Mouse (Mus musculus) forebrain, embryonic 12.5 days (tissue): Measurements from ENCODE around the gene Pfkfb3. TPM values are rescaled to one million over a fixed set of nuclear protein-coding genes. Genes with fewer than 3 reads are reported as not detected.

Source experiments
- ATAC-seq: fragments of 200-750 bp; cut with Nextera tagmentation; 2 replicates; pipeline ENCODE4 v1.8.0; 2017; ENCODE audit warnings: moderate TSS enrichment; ENCODE audit not compliant: low FRiP score
- H3K27ac ChIP-seq: fragments of 300-500 bp; sonication (generic); 2 replicates; pipeline ENCODE4 v1.5.1; 2016; ENCODE audit warnings: mild to moderate bottlenecking
- H3K27me3 ChIP-seq: fragments of 300-500 bp; sonication (generic); 2 replicates; pipeline ENCODE4 v1.6.1; 2016; ENCODE audit warnings: mild to moderate bottlenecking
- H3K36me3 ChIP-seq: fragments of 300-500 bp; sonication (generic); replicated peaks from 2 replicates; pipeline ENCODE4 v1.6.1; 2016; ENCODE audit warnings: mild to moderate bottlenecking
- H3K4me1 ChIP-seq: fragments of 300-500 bp; sonication (generic); 2 replicates; pipeline ENCODE4 v1.6.1; 2016
- H3K4me2 ChIP-seq: fragments of 300-500 bp; sonication (generic); 2 replicates; pipeline ENCODE4 v1.6.1; 2016; ENCODE audit warnings: mild to moderate bottlenecking, moderate library complexity
- H3K4me3 ChIP-seq: fragments of 300-500 bp; sonication (generic); replicated peaks from 2 replicates; pipeline ENCODE4 v1.5.1; 2016; ENCODE audit warnings: mild to moderate bottlenecking
- H3K9ac ChIP-seq: fragments of 300-500 bp; sonication (generic); 2 replicates; pipeline ENCODE4 v1.6.1; 2016; ENCODE audit warnings: mild to moderate bottlenecking
- H3K9me3 ChIP-seq: fragments of 300-500 bp; sonication (generic); 2 replicates; pipeline ENCODE4 v1.6.1; 2016
- WGBS: fragments of 180-500 bp; shearing (Covaris S2); methylation state at CpG from one replicate; pipeline ENCODE4 v1.1.7; 2016; 5-methylcytosine and 5-hydroxymethylcytosine counted together
- polyA plus RNA-seq: library from polyadenylated mRNA; unstranded; fragments of >200 nt; fragmentation: Nextera tagmentation; extraction: Ambion mirVana; gene quantifications from 2 replicates; pipeline ENCODE4 v1.2.1, GENCODE M21; 2016

Pfkfb3 gene
- polyA plus RNA-seq, 1 experiment from 2014 or later = 19.6 TPM

DNA sequence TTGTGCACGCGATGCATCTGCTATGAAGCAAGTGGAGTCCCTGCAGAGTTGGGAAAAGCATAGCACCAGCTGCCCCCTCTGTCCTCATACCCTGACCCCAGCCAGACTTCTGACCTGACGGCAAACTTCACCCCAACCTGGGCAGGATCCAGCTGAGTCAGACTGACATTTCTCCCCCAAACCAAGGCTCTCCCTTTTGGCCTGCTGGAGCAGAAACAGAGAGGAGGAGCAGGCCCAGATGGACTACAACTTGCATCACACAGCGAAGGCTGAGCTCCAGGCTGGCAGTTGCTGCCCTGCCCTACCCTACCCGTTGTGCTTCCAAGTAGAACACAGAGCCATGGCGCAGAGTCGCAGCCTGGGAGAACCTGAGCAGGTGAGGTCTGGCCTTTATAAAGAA lies 32.1 kb downstream of the Pfkfb3 start:
- H3K36me3 ChIP-seq = no peaks in the 10 kb centered on the region
- no peak overlapping the region for H3K9ac ChIP-seq
- no peak for ATAC-seq
- 96% methylated on average over 7 of the region's 7 CpGs for WGBS
- no peak overlapping the region for H3K27ac ChIP-seq
- no peaks in the 10 kb centered on the region for H3K9me3 ChIP-seq
- H3K4me1 ChIP-seq = no peaks in the 10 kb centered on the region
- H3K4me2 ChIP-seq = no peak overlapping the region
- H3K27me3 ChIP-seq = no peaks in the 10 kb centered on the region
- H3K4me3 ChIP-seq = no peak overlapping the region

DNA sequence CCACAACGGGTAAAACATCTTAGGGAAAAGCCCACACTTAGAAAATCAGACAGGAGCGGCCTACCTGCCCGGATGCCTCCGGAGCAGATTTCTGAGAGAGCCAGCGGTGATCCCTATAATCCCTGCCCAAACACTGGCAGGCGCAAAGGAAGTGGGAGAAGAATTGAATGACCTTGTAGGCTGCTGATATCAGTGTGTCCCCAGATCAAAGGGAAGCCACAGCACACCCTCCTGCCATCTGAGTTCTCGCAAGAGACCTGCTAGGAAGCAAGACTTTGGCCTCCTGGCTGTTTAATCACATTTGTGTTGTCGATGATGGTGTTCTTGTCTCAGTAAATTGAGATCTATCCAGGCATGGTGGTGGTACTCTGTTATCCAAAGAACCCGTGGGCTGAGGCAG lies 33.1 kb downstream of the Pfkfb3 start:
- Histone ChIP-seq H3K4me1 (no peaks in the 10 kb centered on the region), H3K36me3 (no peaks in the 10 kb centered on the region), H3K9ac (no peak overlapping the region), H3K27ac (no peak overlapping the region), H3K4me2 (no peak overlapping the region), H3K27me3 (no peaks in the 10 kb centered on the region), H3K9me3 (no peaks in the 10 kb centered on the region), H3K4me3 (no peak overlapping the region)
- 88% methylated on average over 9 of the region's 9 CpGs for WGBS
- no peak for ATAC-seq

DNA sequence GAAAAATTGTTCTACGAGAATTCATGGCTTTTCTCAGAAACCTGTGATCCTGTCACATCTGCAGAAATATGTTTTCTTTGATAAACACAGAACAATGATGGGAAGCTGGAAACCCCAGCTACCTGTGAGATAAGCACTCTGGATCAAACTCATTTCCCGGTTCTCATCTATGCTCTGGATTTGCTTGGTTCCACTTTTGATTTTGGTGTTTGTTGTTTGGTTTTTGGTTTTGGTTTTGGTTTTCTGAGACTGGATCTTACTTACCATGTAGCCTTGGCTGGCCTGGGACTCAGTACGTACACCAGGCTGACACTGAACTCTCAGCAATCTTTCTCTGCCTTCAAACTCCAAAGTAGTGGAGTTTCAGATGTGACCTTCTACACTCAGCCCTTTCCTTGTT lies 38.0 kb downstream of the Pfkfb3 start:
- no peak for ATAC-seq
- Histone ChIP-seq H3K27me3 (no peaks in the 10 kb centered on the region), H3K27ac (no peak overlapping the region), H3K9ac (no peak overlapping the region), H3K4me3 (no peak overlapping the region), H3K4me1 (no peaks in the 10 kb centered on the region), H3K36me3 (no peaks in the 10 kb centered on the region), H3K9me3 (no peaks in the 10 kb centered on the region), H3K4me2 (no peak overlapping the region)
- 87% methylated on average over 3 of the region's 3 CpGs for WGBS

DNA sequence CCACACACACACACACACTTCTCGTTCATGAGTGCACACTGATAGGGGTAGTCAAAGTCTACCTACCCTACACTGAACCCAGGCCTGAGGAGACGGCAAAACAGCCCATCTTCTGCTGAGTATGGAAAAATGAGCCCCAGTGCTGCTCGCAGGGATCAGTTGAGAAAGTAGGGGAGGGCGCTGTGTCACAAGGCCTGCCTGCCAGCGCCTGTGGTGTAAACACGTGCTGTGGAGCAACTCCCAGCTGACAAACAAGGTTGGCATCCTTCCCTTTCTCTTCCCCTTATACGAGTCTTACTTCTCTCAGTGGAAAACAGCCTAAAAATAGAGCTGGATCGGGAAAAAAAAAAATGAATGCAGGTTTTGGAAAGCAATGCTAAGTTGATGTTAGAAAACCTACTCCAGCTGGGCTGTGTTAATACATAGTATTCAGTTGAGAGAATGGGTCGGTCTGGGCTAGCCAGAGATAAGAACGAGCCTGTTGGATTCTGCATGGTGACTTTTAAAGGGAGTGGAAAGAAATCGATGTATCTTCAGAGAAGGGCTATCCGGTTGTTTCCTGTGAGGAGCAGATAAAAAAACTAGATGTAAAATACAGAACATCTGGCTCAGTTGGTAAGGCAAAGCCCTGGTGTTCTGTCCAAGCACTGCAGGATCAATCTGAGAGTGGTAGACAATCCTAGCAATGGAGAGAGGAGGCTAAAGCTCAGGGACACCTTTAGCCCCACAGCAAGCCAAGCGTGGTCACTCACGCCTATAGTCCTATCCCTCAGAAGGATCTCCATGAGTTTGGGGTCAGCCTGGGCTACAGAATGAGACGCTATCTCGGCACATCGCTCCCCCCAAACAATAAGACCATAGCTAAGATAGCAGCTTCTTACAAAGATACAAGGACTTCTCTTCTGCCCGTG lies 40.6 kb downstream of the Pfkfb3 start:
- no peak overlapping the region for H3K4me3 ChIP-seq
- no peak overlapping the region for H3K4me2 ChIP-seq
- H3K36me3 ChIP-seq = no peaks in the 10 kb centered on the region
- WGBS = 80% methylated on average over 18 of the region's 18 CpGs
- no peak for ATAC-seq
- no peak overlapping the region for H3K27ac ChIP-seq
- H3K27me3 ChIP-seq = no peaks in the 10 kb centered on the region
- H3K9ac ChIP-seq = no peak overlapping the region
- H3K4me1 ChIP-seq = no peaks in the 10 kb centered on the region
- H3K9me3 ChIP-seq = no peaks in the 10 kb centered on the region

DNA sequence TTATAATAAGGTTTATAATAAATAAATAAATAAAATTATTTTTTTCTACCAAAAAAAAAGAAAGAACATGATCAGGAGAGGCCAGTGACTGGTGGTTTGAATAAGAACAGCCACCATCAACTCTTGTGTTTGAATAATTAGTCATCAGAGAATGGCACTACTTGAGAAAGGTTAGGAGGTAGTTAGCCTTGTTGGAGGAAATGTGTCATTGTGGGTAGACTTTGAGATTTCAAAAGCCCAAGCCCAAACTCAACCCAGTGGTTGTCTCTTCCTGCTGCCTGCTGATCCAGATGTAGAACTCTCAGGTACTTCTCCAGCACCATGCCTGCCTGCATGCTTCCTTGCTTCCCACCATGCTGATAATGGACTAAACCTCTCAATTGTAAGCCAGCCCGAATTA lies 41.8 kb downstream of the Pfkfb3 start:
- H3K4me1 ChIP-seq = no peaks in the 10 kb centered on the region
- no peaks in the 10 kb centered on the region for H3K9me3 ChIP-seq
- H3K4me3 ChIP-seq = no peak overlapping the region
- no peak overlapping the region for H3K4me2 ChIP-seq
- no peaks in the 10 kb centered on the region for H3K36me3 ChIP-seq
- H3K27ac ChIP-seq = no peak overlapping the region
- H3K27me3 ChIP-seq = no peaks in the 10 kb centered on the region
- ATAC-seq = no peak
- H3K9ac ChIP-seq = no peak overlapping the region
- WGBS = 94% methylated on average over 1 of the region's 1 CpGs

DNA sequence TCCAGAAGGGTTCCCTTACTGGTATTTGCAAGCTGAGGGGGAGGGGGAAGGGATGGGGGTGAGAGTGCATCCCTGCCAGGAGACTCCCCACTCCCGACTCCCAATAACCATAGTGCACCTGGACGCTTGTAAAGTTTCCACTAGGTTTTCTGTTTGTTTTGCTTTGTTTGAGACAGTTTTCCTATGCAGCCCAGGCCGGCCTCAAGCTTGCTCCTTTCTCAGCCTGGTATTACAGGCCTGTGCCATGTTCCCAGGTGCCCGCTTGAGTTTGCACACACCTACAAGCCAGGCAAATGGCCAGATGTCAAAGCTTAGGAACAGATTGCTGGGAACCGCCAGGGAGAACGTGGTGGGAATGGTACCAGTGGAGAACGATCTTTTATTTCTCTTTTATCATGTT lies 50.1 kb downstream of the Pfkfb3 start:
- Histone ChIP-seq H3K27ac (no peak overlapping the region), H3K4me1 (peaks cover 31% of the 10 kb centered on the region), H3K9me3 (no peaks in the 10 kb centered on the region), H3K36me3 (no peaks in the 10 kb centered on the region), H3K27me3 (peaks cover 23% of the 10 kb centered on the region), H3K9ac (no peak overlapping the region), H3K4me2 (peak overlapping the region; percentile 86), H3K4me3 (peak overlapping the region; percentile 68; the same call in 1 of the 2 replicates)
- 22% methylated on average over 7 of the region's 7 CpGs for WGBS
- ATAC-seq = no peak

DNA sequence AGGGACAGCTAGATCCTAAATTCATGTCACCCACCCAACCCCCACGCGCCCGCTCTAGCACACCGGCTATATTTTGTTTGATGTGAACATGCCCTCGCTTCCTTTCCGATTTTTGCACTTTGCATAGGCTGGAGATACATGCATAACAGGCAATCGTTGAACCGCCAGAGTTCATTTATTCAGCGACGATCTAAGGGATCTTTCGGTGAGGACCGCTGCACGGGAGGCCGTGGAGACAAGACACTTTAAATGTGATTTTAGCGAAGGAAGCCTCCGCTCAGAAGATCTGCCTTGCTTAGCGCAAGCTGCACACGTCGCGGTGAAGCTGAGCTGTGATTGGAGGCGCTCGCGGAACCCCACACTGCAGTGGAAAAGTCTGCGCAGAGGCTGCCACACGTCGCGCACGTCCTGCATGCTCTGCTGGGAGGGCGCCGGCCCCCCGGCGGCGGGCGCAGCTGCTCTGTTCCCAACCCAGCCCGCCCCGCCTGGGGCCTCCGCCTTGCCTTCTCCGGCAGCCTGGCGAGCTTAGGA lies 50.9 kb downstream of the Pfkfb3 start:
- no peak overlapping the region for H3K27ac ChIP-seq
- H3K4me2 ChIP-seq = peak overlapping the region; percentile 86
- ATAC-seq = peak; percentile 44
- H3K4me1 ChIP-seq = peaks cover 31% of the 10 kb centered on the region
- under 1% methylated on average over 39 of the region's 39 CpGs for WGBS
- no peaks in the 10 kb centered on the region for H3K36me3 ChIP-seq
- H3K27me3 ChIP-seq = peaks cover 23% of the 10 kb centered on the region
- H3K9ac ChIP-seq = peak overlapping the region; percentile 75
- H3K9me3 ChIP-seq = no peaks in the 10 kb centered on the region
- H3K4me3 ChIP-seq = peak overlapping the region; percentile 68

DNA sequence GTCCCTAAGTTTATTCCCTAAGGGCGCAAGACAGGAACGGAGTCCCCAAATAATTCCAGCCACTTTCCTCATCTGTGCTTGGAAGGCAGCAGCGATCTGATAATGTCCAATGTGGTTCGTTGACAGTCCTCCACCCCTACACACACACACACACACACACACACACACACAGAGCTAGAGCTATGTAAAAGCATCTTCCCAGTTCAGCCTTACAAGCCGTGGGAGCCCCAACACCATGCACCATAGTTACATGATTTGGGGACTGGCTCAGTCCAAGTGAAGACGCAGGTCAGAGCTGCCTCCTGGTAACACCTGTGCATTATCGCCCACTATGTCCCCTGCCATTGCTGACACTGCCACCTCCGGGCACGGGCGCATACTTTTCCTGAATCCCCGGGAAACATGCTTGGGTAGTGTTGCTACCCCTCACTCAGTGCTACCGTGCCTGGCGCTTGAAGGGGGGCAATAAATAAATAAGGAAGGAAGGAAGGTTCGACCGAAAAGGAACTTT lies 51.6 kb downstream of the Pfkfb3 start:
- H3K27ac ChIP-seq = no peak overlapping the region
- H3K27me3 ChIP-seq = peaks cover 23% of the 10 kb centered on the region
- peaks cover 7% of the 10 kb centered on the region for H3K36me3 ChIP-seq
- peak overlapping the region; percentile 86 for H3K4me2 ChIP-seq
- peak overlapping the region; percentile 68 for H3K4me3 ChIP-seq
- 0% methylated on average over 15 of the region's 15 CpGs for WGBS
- peak overlapping the region; percentile 75; the same call in 1 of the 2 replicates for H3K9ac ChIP-seq
- H3K9me3 ChIP-seq = no peaks in the 10 kb centered on the region
- peak; percentile 30 for ATAC-seq
- H3K4me1 ChIP-seq = peaks cover 31% of the 10 kb centered on the region

DNA sequence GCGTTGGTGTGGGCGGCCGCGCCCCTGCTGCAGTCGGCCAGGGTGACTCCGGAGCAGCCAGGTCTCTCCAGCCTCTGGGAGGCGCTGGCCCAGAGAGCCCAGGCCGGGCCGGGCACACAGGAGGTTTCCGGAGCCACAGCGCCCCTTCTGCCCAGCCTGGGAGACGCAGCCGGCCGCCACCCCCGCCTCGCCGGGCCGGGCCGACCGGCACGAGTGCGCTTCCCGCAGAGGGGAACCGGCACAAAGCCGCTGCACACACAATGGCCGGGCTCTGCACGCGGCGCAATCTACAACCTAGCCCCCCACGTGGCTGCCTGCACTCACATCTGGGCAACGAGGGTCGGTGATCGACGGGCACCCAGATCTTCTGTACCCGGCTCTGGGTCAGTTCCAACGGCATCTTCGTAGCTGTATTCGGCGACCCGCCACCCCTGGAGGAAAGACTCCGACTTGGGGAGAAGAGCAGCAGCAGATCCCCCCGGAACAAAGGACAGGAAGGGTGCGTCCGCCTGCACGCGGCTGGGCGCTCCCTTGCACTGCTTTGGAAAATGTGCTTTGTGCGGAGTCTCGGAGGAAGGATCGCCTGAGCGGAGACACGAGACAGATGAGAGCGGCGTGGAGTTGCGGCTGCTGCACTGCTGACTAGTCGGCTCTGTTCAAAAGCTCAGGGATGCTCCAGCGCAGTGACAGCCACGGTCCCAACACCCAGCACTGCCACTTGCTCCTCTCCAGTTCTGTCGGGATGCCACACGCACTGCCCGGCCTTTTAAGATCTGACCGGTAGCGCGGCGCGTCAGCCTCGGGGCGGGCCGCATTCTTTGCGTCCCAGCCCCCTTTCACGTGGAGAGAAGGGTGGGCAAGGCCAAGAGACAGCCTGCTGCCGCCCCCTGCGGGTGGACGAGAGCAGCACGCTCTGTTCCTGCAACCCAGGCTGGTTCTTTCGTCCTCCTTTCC lies 52.3 kb downstream of the Pfkfb3 start:
- ATAC-seq = peak; percentile 91
- under 1% methylated on average over 75 of the region's 76 CpGs for WGBS

DNA sequence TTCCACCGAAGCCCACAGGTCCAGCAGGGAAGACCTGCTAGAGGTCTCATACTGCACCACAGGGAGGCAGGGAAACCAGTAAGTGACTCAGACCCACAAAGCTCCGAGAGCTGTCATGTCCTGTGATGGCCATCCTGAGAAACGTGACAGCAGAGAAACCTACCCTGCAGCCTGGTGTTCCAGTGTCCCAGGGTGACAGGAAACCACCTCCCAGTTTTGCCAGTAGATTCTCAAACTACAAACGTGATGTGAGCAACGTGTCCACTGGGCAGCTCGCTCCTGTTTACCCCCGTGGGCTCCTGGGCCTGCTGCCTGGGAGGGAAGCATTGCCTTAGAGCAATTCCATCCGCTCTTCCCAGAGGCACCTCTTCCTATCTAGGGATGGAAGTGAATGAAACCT lies 53.2 kb downstream of the Pfkfb3 start:
- Histone ChIP-seq H3K27ac (no peak overlapping the region; the same call in 1 of the 2 replicates), H3K4me2 (peak overlapping the region; percentile 86), H3K9me3 (no peaks in the 10 kb centered on the region), H3K27me3 (peaks cover 23% of the 10 kb centered on the region), H3K4me1 (peaks cover 31% of the 10 kb centered on the region), H3K36me3 (peaks cover 8% of the 10 kb centered on the region), H3K4me3 (peak overlapping the region; percentile 68), H3K9ac (peak overlapping the region; percentile 75)
- WGBS = 9% methylated on average over 8 of the region's 8 CpGs
- peak; percentile 5 for ATAC-seq

More for the DNA sequence above, 52.3 kb downstream of the Pfkfb3 start:
- H3K36me3 ChIP-seq = peaks cover 8% of the 10 kb centered on the region
- peak overlapping the region; percentile 92 for H3K27ac ChIP-seq
- H3K9ac ChIP-seq = peak overlapping the region; percentile 75
- peaks cover 23% of the 10 kb centered on the region for H3K27me3 ChIP-seq
- H3K4me1 ChIP-seq = peaks cover 31% of the 10 kb centered on the region
- no peaks in the 10 kb centered on the region for H3K9me3 ChIP-seq
- H3K4me2 ChIP-seq = peak overlapping the region; percentile 86
- H3K4me3 ChIP-seq = peak overlapping the region; percentile 68

DNA sequence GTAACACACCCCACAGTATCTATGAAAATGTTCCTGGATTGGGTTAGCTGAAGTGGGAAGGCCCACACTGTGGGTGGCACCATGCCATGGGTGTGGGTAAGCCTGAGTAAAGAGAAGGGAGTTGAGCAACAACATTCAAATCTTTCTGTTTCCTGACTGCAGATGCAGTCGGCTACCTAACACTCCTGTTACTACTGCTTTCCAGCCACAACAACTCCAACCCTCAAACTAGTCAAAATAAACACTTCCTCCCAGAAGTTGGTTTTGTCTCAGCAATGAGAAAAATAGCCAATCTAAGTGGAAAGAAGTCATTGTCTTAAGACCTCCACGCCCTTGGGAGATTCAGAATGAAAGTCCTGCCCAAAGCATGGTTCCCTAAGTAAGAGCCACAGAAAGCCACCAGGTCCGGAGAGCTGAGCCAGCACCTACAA lies 57.3 kb downstream of the Pfkfb3 start:
- no peak overlapping the region for H3K4me3 ChIP-seq
- no peak overlapping the region for H3K9ac ChIP-seq
- no peak for ATAC-seq
- H3K27ac ChIP-seq = no peak overlapping the region
- WGBS = 90% methylated on average over 3 of the region's 3 CpGs
- H3K4me1 ChIP-seq = peaks cover 24% of the 10 kb centered on the region
- H3K9me3 ChIP-seq = no peaks in the 10 kb centered on the region
- peaks cover 34% of the 10 kb centered on the region for H3K36me3 ChIP-seq
- no peak overlapping the region for H3K4me2 ChIP-seq
- H3K27me3 ChIP-seq = no peaks in the 10 kb centered on the region

DNA sequence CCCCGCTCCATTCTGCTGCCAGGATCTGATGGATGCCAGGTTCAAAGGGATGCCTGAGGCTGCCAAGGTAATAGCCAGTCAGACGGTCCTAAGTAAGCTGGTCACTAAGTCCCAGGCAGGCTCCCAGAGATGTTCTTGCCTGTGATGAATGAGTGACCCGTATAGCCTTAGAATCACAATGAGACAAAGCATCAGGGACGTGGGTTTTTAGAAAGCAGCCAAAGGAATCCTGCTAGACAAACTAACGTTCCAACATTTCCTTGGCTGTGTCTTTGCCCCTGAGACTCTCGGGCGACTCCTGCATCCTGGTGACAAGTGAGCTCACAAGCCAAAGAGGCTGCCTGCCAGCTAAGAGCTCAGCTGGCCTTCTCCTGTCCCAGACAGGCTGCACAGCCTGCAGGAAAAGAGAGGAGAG lies 59.0 kb downstream of the Pfkfb3 start:
- no peak for ATAC-seq
- no peak overlapping the region for H3K27ac ChIP-seq
- no peak overlapping the region for H3K9ac ChIP-seq
- H3K4me2 ChIP-seq = no peak overlapping the region
- H3K27me3 ChIP-seq = no peaks in the 10 kb centered on the region
- no peaks in the 10 kb centered on the region for H3K9me3 ChIP-seq
- 78% methylated on average over 7 of the region's 7 CpGs for WGBS
- no peak overlapping the region for H3K4me3 ChIP-seq
- H3K4me1 ChIP-seq = peaks cover 14% of the 10 kb centered on the region
- H3K36me3 ChIP-seq = peaks cover 51% of the 10 kb centered on the region
